Mouse (Mus musculus) heart, embryonic 10.5 days (tissue): ENCODE results near the gene Tnfaip6. TPM values are rescaled to one million over a fixed set of nuclear protein-coding genes. Genes with fewer than 3 reads are reported as not detected.

Experiments
- polyA plus RNA-seq: library from polyadenylated mRNA; unstranded; fragments of >200 nt; fragmentation: Nextera tagmentation; extraction: Ambion mirVana; gene quantifications from 2 replicates; pipeline ENCODE4 v1.2.1, GENCODE M21; 2016

Tnfaip6 gene
- polyA plus RNA-seq, 1 experiment from 2014 or later: 6.7 TPM

Other genes with a start within 250 kb of the Tnfaip6 start
- gene Rbm43, start 102.8 kb upstream of the Tnfaip6 start, polyA plus RNA-seq: 10.4 and 10.7 TPM in 2 replicates
- gene Nmi, start 64.5 kb upstream of the Tnfaip6 start, polyA plus RNA-seq: 6.5 and 8.0 TPM in 2 replicates
- 24.4 and 32.4 TPM in 2 replicates for gene Rif1, start 34.8 kb downstream of the Tnfaip6 start, polyA plus RNA-seq